In the genomic region with DNA sequence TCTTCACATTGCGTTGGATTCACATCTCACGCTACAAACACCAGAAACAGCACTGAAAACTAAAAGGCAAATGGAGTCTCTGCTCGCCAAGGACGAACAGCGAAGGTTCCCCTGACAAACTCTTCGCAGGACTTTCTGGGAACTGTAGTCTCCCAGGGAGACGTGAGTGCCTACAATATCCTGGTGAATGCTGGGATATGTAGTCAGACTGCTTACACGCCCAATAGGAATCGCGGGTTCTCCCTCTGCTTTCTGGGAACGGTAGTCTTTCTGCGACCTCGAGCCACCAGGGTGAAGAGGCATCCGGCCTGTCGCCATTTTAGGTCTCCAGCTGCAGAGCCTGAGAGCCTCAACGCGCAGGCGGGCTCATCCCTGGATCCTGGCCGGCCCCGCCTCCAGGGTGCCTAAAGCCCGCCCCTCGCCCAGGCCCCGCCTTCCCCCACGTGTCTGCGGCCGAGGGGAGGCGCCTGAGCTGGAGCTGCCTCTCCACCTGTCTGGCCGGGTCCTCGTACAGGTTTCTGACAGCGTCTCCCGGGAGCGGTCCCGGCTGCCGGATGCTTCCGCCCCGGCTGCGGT, we compare ENCODE assay signal across 8 mouse cellular contexts. TPM values are rescaled to one million over a fixed set of nuclear protein-coding genes. Genes with fewer than 3 reads are reported as not detected.
A peak's percentile ranks its signal among the peaks of the same experiment; 100 is the strongest.
DNase-seq lines count a peak whose midpoint lies in the region; ATAC-seq and TF ChIP-seq lines count a peak whose summit lies in the region.
"Not testable (repeated sequence)": the region's sequence is repeated elsewhere in the genome, so short reads cannot be mapped to it uniquely, and the experiment has no call there.

A gene (plus strand): TSS at position 202 of the 576 bp plus-strand sequence.

- not testable (repeated sequence) for H3K36me3 ChIP-seq in hindbrain, embryonic 10.5 days; lung, postnatal 0 days (ENCODE audit: insufficient read depth, low read length)

- peaks cover 11% of the 10 kb centered on the region for H3K4me1 ChIP-seq in hindbrain, embryonic 10.5 days (replicated peaks)
- H3K4me1 ChIP-seq in lung, postnatal 0 days (ENCODE audit: insufficient read depth, low read depth, low read length), result not testable (repeated sequence)

- not testable (repeated sequence) for H3K27me3 ChIP-seq in hindbrain, embryonic 10.5 days (ENCODE audit: insufficient read depth, poor library complexity, severe bottlenecking); lung, postnatal 0 days (replicated peaks; ENCODE audit: insufficient read depth, low read length)

- peak within 1 kb of the TSS; percentile 58 for H3K4me2 ChIP-seq in lung, postnatal 0 days (replicated peaks; ENCODE audit: low read depth, low read length)

- DNase-seq in MN1 (ENCODE audit: low spot score), result peak; percentile 98
- DNase-seq in cerebellum, adult 9-10 months, result peak; percentile 99
- DNase-seq in hindbrain, embryonic 10.5 days (ENCODE audit: low spot score), result peak; percentile 94
- DNase-seq in layer of hippocampus, adult 9-11 months, result peak; percentile 99
- DNase-seq in lung, postnatal 0 days (ENCODE audit: low spot score), result peak; percentile 99
- peak; percentile 83 for DNase-seq in ovary, postnatal 14 days (ENCODE audit: low spot score)
- peak; percentile 94 for DNase-seq in thymus, postnatal 14 days

- under 1% methylated on average over 37 of the region's 37 CpGs for WGBS in hindbrain, embryonic 10.5 days
- 2% methylated on average over 30 of the region's 37 CpGs for WGBS in lung, postnatal 0 days

- H3K27ac ChIP-seq in hindbrain, embryonic 10.5 days, result peak within 1 kb of the TSS; percentile 84
- peak within 1 kb of the TSS; percentile 43; the same call in 1 of the 2 replicates for H3K27ac ChIP-seq in lung, postnatal 0 days (ENCODE audit: low read length)

- TF ChIP-seq CTCF in lung, postnatal 0 days (IDR thresholded peaks at IDR 0.05), result not testable (repeated sequence)

- H3K4me3 ChIP-seq in hindbrain, embryonic 10.5 days, result peak within 1 kb of the TSS; percentile 63
- H3K4me3 ChIP-seq in lung, postnatal 0 days (ENCODE audit: low read depth, low read length), result peak within 1 kb of the TSS; percentile 56

- H3K9me3 ChIP-seq in hindbrain, embryonic 10.5 days; lung, postnatal 0 days (ENCODE audit: low read length): not testable (repeated sequence)

- TF ChIP-seq EP300 in lung, postnatal 0 days (IDR thresholded peaks at IDR 0.05), result not testable (repeated sequence)

- ATAC-seq in frontal cortex, adult (ENCODE audit: low TSS enrichment), result peak; percentile 98
- ATAC-seq in lung, postnatal 0 days, result peak; percentile 99

- H3K9ac ChIP-seq in lung, postnatal 0 days (replicated peaks; ENCODE audit: low read depth), result peak within 1 kb of the TSS; percentile 37

RNA-seq across cellular contexts. Expression of the gene that starts here (rescaled TPM):
- 12.7 and 17.6 TPM in 2 replicates for polyA plus RNA-seq in hindbrain, embryonic 10.5 days (2016; fragmentation: Nextera tagmentation; extraction: Ambion mirVana)
- polyA plus RNA-seq in lung, postnatal 0 days (2015; fragmentation: Nextera tagmentation; extraction: Ambion mirVana), result 20.0 and 26.2 TPM in 2 replicates

Comparison
In these comparisons a context has a peak if more than half of its experiments do, and no peak if none do; other contexts are left out.
1. Peak in every context shown above with its lines: DNase-seq, ATAC-seq, H3K4me3 ChIP-seq and H3K27ac ChIP-seq.